Mouse (Mus musculus) left cerebral cortex, adult 9 months (tissue): Measurements from ENCODE around the gene Chtop.

Source experiments
- DNase-seq, 2 experiments: peaks; one replicate each; pipeline ENCODE4 v3.0.0; 2022; ENCODE audit warnings: low spot score in 2 of 2

The Chtop gene

GRCm38 (mm10) chr3:90512276-90512675 is 3.0 kb upstream of the Chtop start:
- no peak for DNase-seq

- no peak for DNase-seq
Observed at GRCm38 (mm10) chr3:90509747-90510123, 437 bp upstream of the Chtop start.

- no peak for DNase-seq
Observed at GRCm38 (mm10) chr3:90508287-90508949, 880 bp downstream of the Chtop start.

- no peak for DNase-seq
Observed at GRCm38 (mm10) chr3:90506362-90506761, 2.9 kb downstream of the Chtop start.

GRCm38 (mm10) chr3:90505216-90505615 is 4.1 kb downstream of the Chtop start:
- no peak for DNase-seq

GRCm38 (mm10) chr3:90503444-90503843 is 5.9 kb downstream of the Chtop start:
- DNase-seq: no peak

- no peak for DNase-seq
Observed at GRCm38 (mm10) chr3:90497597-90497996, 11.7 kb downstream of the Chtop start.

- no peak for DNase-seq
Observed at GRCm38 (mm10) chr3:90495850-90496525, 13.3 kb downstream of the Chtop start.

GRCm38 (mm10) chr3:90493831-90494540 is 15.3 kb downstream of the Chtop start:
- DNase-seq: no peak

GRCm38 (mm10) chr3:90491350-90491749 is 17.9 kb downstream of the Chtop start:
- DNase-seq: no peak

GRCm38 (mm10) chr3:90490696-90491256 is 18.5 kb downstream of the Chtop start, which contains the start of gene Snapin:
TSS of gene Snapin (minus strand) at chr3:90491033.
- peak; percentile 87 to 97 for DNase-seq

GRCm38 (mm10) chr3:90488576-90488975 is 20.7 kb downstream of the Chtop start:
- no peak for DNase-seq

GRCm38 (mm10) chr3:90486998-90487397 is 22.3 kb downstream of the Chtop start:
- no peak for DNase-seq

- DNase-seq: peak; percentile 96 to 98
Observed at GRCm38 (mm10) chr3:90475831-90476611, 33.3 kb downstream of the Chtop start, which contains the start of gene Ilf2. TSS of gene Ilf2 (plus strand) at chr3:90476126.

- DNase-seq: no peak
Observed at GRCm38 (mm10) chr3:90475151-90475830, 34.0 kb downstream of the Chtop start.

GRCm38 (mm10) chr3:90472213-90472612 is 37.1 kb downstream of the Chtop start:
- peak in 1 of 2 experiments; percentile 42 for DNase-seq

GRCm38 (mm10) chr3:90467618-90468300 is 41.5 kb downstream of the Chtop start:
- DNase-seq: no peak

GRCm38 (mm10) chr3:90466311-90466766 is 43.0 kb downstream of the Chtop start:
- peak in 1 of 2 experiments; percentile 67 for DNase-seq

- DNase-seq: no peak
Observed at GRCm38 (mm10) chr3:90465686-90466310, 43.5 kb downstream of the Chtop start, which contains the start of gene Npr1. TSS of gene Npr1 (minus strand) at chr3:90465866.
